Mouse (Mus musculus) cerebellum, adult 8-10 months (tissue): ENCODE measurements around the gene Timp4.

Experiments
- DNase-seq: peaks from one replicate; pipeline ENCODE4 v3.0.0; 2022

The Timp4 gene

GRCm38 (mm10) chr6:115252099-115252873, at the start of gene Timp4:
Gene Timp4 (minus strand): TSS chr6:115252205.
- no peak for DNase-seq

- DNase-seq, result no peak
Observed at GRCm38 (mm10) chr6:115293877-115294276, 41.9 kb upstream of the Timp4 start.

GRCm38 (mm10) chr6:115292621-115293020, 40.6 kb upstream of the Timp4 start:
- no peak for DNase-seq

GRCm38 (mm10) chr6:115291823-115292222, 39.8 kb upstream of the Timp4 start:
- no peak for DNase-seq

GRCm38 (mm10) chr6:115291068-115291467, 39.1 kb upstream of the Timp4 start:
- no peak for DNase-seq

- DNase-seq, result no peak
Observed at GRCm38 (mm10) chr6:115290561-115290960, 38.6 kb upstream of the Timp4 start.

- no peak for DNase-seq
Observed at GRCm38 (mm10) chr6:115288223-115288622, 36.2 kb upstream of the Timp4 start.

- no peak for DNase-seq
Observed at GRCm38 (mm10) chr6:115286441-115286840, 34.4 kb upstream of the Timp4 start.

GRCm38 (mm10) chr6:115284153-115284552, 32.1 kb upstream of the Timp4 start:
- DNase-seq, result no peak

GRCm38 (mm10) chr6:115279639-115280038, 27.6 kb upstream of the Timp4 start:
- DNase-seq, result no peak

GRCm38 (mm10) chr6:115278086-115278485, 26.1 kb upstream of the Timp4 start:
- DNase-seq, result no peak

- no peak for DNase-seq
Observed at GRCm38 (mm10) chr6:115275116-115275815, 23.3 kb upstream of the Timp4 start.

GRCm38 (mm10) chr6:115274705-115275104, 22.7 kb upstream of the Timp4 start:
- no peak for DNase-seq

- no peak for DNase-seq
Observed at GRCm38 (mm10) chr6:115273346-115273745, 21.3 kb upstream of the Timp4 start.

GRCm38 (mm10) chr6:115271866-115272271, 19.9 kb upstream of the Timp4 start:
- peak; percentile 41 for DNase-seq

- DNase-seq, result no peak
Observed at GRCm38 (mm10) chr6:115271326-115271725, 19.3 kb upstream of the Timp4 start.

- no peak for DNase-seq
Observed at GRCm38 (mm10) chr6:115270085-115270484, 18.1 kb upstream of the Timp4 start.

GRCm38 (mm10) chr6:115269561-115269960, 17.6 kb upstream of the Timp4 start:
- no peak for DNase-seq

- DNase-seq, result no peak
Observed at GRCm38 (mm10) chr6:115268551-115269385, 16.8 kb upstream of the Timp4 start.

- DNase-seq, result peak; percentile 84
Observed at GRCm38 (mm10) chr6:115267916-115268315, 15.9 kb upstream of the Timp4 start.

GRCm38 (mm10) chr6:115266791-115267190, 14.8 kb upstream of the Timp4 start:
- DNase-seq, result no peak

- DNase-seq, result no peak
Observed at GRCm38 (mm10) chr6:115260507-115260906, 8.5 kb upstream of the Timp4 start.

- DNase-seq, result no peak
Observed at GRCm38 (mm10) chr6:115255171-115255570, 3.2 kb upstream of the Timp4 start.
